Mouse (Mus musculus): ENCODE measurements around the gene Uroc1. TPM values are rescaled to one million over a fixed set of nuclear protein-coding genes. Genes with fewer than 3 reads are reported as not detected.

Gene Uroc1
- polyA plus RNA-seq, 2 experiments = 9.6 to 17.5 TPM

GRCm38 (mm10) chr6:90369725-90370553 is 36.9 kb downstream of the Uroc1 start:
- ATAC-seq (ENCODE audit: insufficient read depth) (peak; percentile 70), DNase-seq (ENCODE audit: low read depth in 3 of 3, low spot score in 3 of 3) (peak in 2 of 3 experiments; percentile 16 to 29)
- peak overlapping the region; percentile 83 for H3K4me2 ChIP-seq (ENCODE audit: low read depth)
- H3K27ac ChIP-seq = no peak overlapping the region
- H3K9ac ChIP-seq (replicated peaks) = peak overlapping the region; percentile 69
- no peaks in the 10 kb centered on the region for H3K9me3 ChIP-seq (ENCODE audit: control insufficient read depth, low read length)
- no peak for TF ChIP-seq EP300 (IDR thresholded peaks at IDR 0.05; ENCODE audit: low read depth)
- TF ChIP-seq CTCF (IDR thresholded peaks at IDR 0.05; ENCODE audit: low read depth) = no peak
- under 1% methylated on average over 85 of the region's 98 CpGs for WGBS (ENCODE audit: insufficient replicate concordance)
- H3K36me3 ChIP-seq (replicated peaks; ENCODE audit: control insufficient read depth, insufficient read depth, low read depth) = peaks cover 11% of the 10 kb centered on the region
- H3K27me3 ChIP-seq (ENCODE audit: control insufficient read depth, insufficient read depth, low read length) = no peaks in the 10 kb centered on the region
- peak overlapping the region; percentile 60 to 82 for H3K4me3 ChIP-seq (ENCODE audit: insufficient read depth in 1 of 2, low read depth in 2 of 2, low read length in 2 of 2)
- peaks cover 29 to 32% of the 10 kb centered on the region in 2 experiments for H3K4me1 ChIP-seq (replicated peaks; ENCODE audit: control insufficient read depth in 2 of 2, insufficient read depth in 2 of 2, low read length in 1 of 2)

GRCm38 (mm10) chr6:90374647-90375046 is 41.6 kb downstream of the Uroc1 start:
- WGBS (ENCODE audit: insufficient replicate concordance) = 15% methylated on average over 4 of the region's 4 CpGs
- Histone ChIP-seq H3K9me3 (ENCODE audit: control insufficient read depth, low read length) (no peaks in the 10 kb centered on the region), H3K4me3 (ENCODE audit: insufficient read depth in 1 of 2, low read depth in 2 of 2, low read length in 2 of 2) (no peak overlapping the region), H3K4me2 (ENCODE audit: low read depth) (peak overlapping the region; percentile 41), H3K27me3 (ENCODE audit: control insufficient read depth, insufficient read depth, low read length) (no peaks in the 10 kb centered on the region), H3K27ac (peak overlapping the region; percentile 58), H3K9ac (replicated peaks) (peak overlapping the region; percentile 2; the same call in 1 of the 2 replicates), H3K4me1 (replicated peaks; ENCODE audit: control insufficient read depth in 2 of 2, insufficient read depth in 2 of 2, low read length in 1 of 2) (peaks cover 29 to 38% of the 10 kb centered on the region in 2 experiments), H3K36me3 (replicated peaks; ENCODE audit: control insufficient read depth, insufficient read depth, low read depth) (peaks cover 35% of the 10 kb centered on the region)
- TF ChIP-seq EP300 (IDR thresholded peaks at IDR 0.05; ENCODE audit: low read depth) (peak; percentile 93), CTCF (IDR thresholded peaks at IDR 0.05; ENCODE audit: low read depth) (no peak)
- ATAC-seq (ENCODE audit: insufficient read depth) (peak; percentile 93), DNase-seq (ENCODE audit: low read depth in 3 of 3, low spot score in 3 of 3) (peak; percentile 75 to 79 (median 78))

DNA sequence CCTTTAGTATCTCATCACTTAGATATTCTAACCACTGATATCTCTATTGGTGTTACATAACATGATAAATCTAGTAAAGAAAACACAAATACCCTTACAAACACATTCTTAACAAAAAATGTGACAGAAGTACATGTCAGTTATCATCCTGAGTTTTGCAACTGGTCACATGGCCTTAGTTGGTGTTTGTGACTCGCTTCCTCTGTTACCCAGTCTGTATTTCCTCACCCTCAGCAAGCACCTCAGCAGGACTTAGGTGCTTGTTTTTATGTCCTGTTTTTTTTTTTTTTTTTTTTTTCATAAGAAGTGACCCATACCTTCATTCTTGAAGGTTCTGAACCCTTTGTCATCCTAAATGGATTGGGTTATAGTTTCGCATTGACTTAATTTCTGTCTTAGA is 44.6 kb downstream of the Uroc1 start:
- Histone ChIP-seq H3K4me3 (ENCODE audit: insufficient read depth in 1 of 2, low read depth in 2 of 2, low read length in 2 of 2) (no peak overlapping the region), H3K9ac (replicated peaks) (no peak overlapping the region), H3K4me2 (ENCODE audit: low read depth) (no peak overlapping the region), H3K27ac (no peak overlapping the region), H3K27me3 (ENCODE audit: control insufficient read depth, insufficient read depth, low read length) (no peaks in the 10 kb centered on the region), H3K9me3 (ENCODE audit: control insufficient read depth, low read length) (no peaks in the 10 kb centered on the region), H3K4me1 (replicated peaks; ENCODE audit: control insufficient read depth in 2 of 2, insufficient read depth in 2 of 2, low read length in 1 of 2) (peaks cover 15 to 23% of the 10 kb centered on the region in 2 experiments), H3K36me3 (replicated peaks; ENCODE audit: control insufficient read depth, insufficient read depth, low read depth) (peaks cover 50% of the 10 kb centered on the region)
- no peak for DNase-seq (ENCODE audit: low read depth in 3 of 3, low spot score in 3 of 3)
- no peak for ATAC-seq (ENCODE audit: insufficient read depth)
- 81% methylated on average over 2 of the region's 2 CpGs for WGBS (ENCODE audit: insufficient replicate concordance)
- TF ChIP-seq CTCF (IDR thresholded peaks at IDR 0.05; ENCODE audit: low read depth) (no peak), EP300 (IDR thresholded peaks at IDR 0.05; ENCODE audit: low read depth) (no peak)

- Histone ChIP-seq H3K36me3 (replicated peaks; ENCODE audit: control insufficient read depth, insufficient read depth, low read depth) (peaks cover 41% of the 10 kb centered on the region), H3K4me1 (replicated peaks; ENCODE audit: control insufficient read depth in 2 of 2, insufficient read depth in 2 of 2, low read length in 1 of 2) (no peaks in the 10 kb centered on the region), H3K4me2 (ENCODE audit: low read depth) (no peak overlapping the region), H3K27me3 (ENCODE audit: control insufficient read depth, insufficient read depth, low read length) (no peaks in the 10 kb centered on the region), H3K4me3 (ENCODE audit: insufficient read depth in 1 of 2, low read depth in 2 of 2, low read length in 2 of 2) (no peak overlapping the region), H3K9ac (replicated peaks) (no peak overlapping the region), H3K27ac (no peak overlapping the region), H3K9me3 (ENCODE audit: control insufficient read depth, low read length) (no peaks in the 10 kb centered on the region)
- ATAC-seq (ENCODE audit: insufficient read depth) (no peak), DNase-seq (ENCODE audit: low read depth in 3 of 3, low spot score in 3 of 3) (no peak)
- 82% methylated on average over 2 of the region's 2 CpGs for WGBS (ENCODE audit: insufficient replicate concordance)
- no peak for TF ChIP-seq CTCF (IDR thresholded peaks at IDR 0.05; ENCODE audit: low read depth)
- no peak for TF ChIP-seq EP300 (IDR thresholded peaks at IDR 0.05; ENCODE audit: low read depth)
Measured at GRCm38 (mm10) chr6:90381465-90381864, 48.4 kb downstream of the Uroc1 start.

DNA sequence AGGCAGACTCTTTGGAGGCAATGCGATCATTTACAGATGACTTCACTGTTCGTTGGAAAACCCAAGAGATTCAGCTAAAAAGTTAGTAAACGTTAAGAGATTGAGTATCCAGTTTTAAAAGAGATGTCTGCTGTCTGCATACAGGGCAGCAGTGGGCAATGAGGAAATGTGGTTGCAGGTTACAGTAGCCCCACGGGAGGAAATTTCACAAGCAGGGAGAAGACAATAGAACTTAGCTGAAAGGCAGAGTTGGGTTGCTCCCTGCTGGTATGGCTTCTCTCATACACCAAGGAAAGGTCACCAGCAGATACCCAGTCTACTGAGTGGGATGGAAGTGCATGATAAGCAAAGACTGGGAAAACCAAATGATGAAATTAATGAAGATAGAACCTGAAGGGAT is 57.5 kb downstream of the Uroc1 start:
- no peak overlapping the region for H3K27ac ChIP-seq
- no peaks in the 10 kb centered on the region for H3K9me3 ChIP-seq (ENCODE audit: control insufficient read depth, low read length)
- no peak overlapping the region for H3K4me3 ChIP-seq (ENCODE audit: insufficient read depth in 1 of 2, low read depth in 2 of 2, low read length in 2 of 2)
- no peak overlapping the region for H3K4me2 ChIP-seq (ENCODE audit: low read depth)
- ATAC-seq (ENCODE audit: insufficient read depth) = no peak
- no peaks in the 10 kb centered on the region for H3K27me3 ChIP-seq (ENCODE audit: control insufficient read depth, insufficient read depth, low read length)
- TF ChIP-seq CTCF (IDR thresholded peaks at IDR 0.05; ENCODE audit: low read depth) = no peak
- no peak for TF ChIP-seq EP300 (IDR thresholded peaks at IDR 0.05; ENCODE audit: low read depth)
- no peaks in the 10 kb centered on the region for H3K4me1 ChIP-seq (replicated peaks; ENCODE audit: control insufficient read depth in 2 of 2, insufficient read depth in 2 of 2, low read length in 1 of 2)
- 68% methylated on average over 4 of the region's 4 CpGs for WGBS (ENCODE audit: insufficient replicate concordance)
- H3K36me3 ChIP-seq (replicated peaks; ENCODE audit: control insufficient read depth, insufficient read depth, low read depth) = peaks cover 6% of the 10 kb centered on the region; the same call in 1 of the 2 replicates
- no peak for DNase-seq (ENCODE audit: low read depth in 3 of 3, low spot score in 3 of 3)
- H3K9ac ChIP-seq (replicated peaks) = no peak overlapping the region

Measured in liver, embryonic 14.5 days (tissue).